In genomic region chr2:33986420-33986819, GRCm38 (mm10) we compare ENCODE assay signal across 8 mouse cellular contexts.
DNase-seq lines count a peak whose midpoint lies in the region; ATAC-seq and TF ChIP-seq lines count a peak whose summit lies in the region.

No protein-coding gene starts in this region.

- TF ChIP-seq RAD21 in CH12.LX (IDR thresholded peaks at IDR 0.05; ENCODE audit: low read depth, low read length): no peak

- WGBS in hindbrain, embryonic 11.5 days: 31% methylated on average over 4 of the region's 4 CpGs
- WGBS in hindbrain, embryonic 10.5 days: 26% methylated on average over 4 of the region's 4 CpGs

- DNase-seq in hindbrain, embryonic 11.5 days (ENCODE audit: low spot score): peak; percentile 60
- no peak for DNase-seq in hindbrain, embryonic 10.5 days (ENCODE audit: low spot score)
- DNase-seq in CH12.LX (ENCODE audit: extremely low read depth) (no peak), adipocyte (ENCODE audit: low spot score) (no peak)
- peak; percentile 60 for DNase-seq in brain, embryonic 18.5 days (ENCODE audit: low read depth, low spot score)
- peak; percentile 53 for DNase-seq in kidney, postnatal 10 days
- peak; percentile 56 for DNase-seq in retina, postnatal 7 days (ENCODE audit: low read depth, low spot score)

- no peaks in the 10 kb centered on the region for H3K36me3 ChIP-seq in hindbrain, embryonic 11.5 days (ENCODE audit: control insufficient read depth, insufficient read depth, low read length)
- H3K36me3 ChIP-seq in hindbrain, embryonic 10.5 days: no peaks in the 10 kb centered on the region
- H3K36me3 ChIP-seq in CH12.LX (replicated peaks in 1 of 2; ENCODE audit: control insufficient read depth in 1 of 2, insufficient read depth in 1 of 2, low read length in 1 of 2): no peaks in the 10 kb centered on the region

- no peak for TF ChIP-seq CTCF in CH12.LX (conservative IDR thresholded peaks at IDR 0.05 in 1 of 2, IDR thresholded peaks at IDR 0.05 in 1 of 2; ENCODE audit: low read depth in 2 of 2, low read length in 2 of 2)

- H3K4me1 ChIP-seq in hindbrain, embryonic 11.5 days (replicated peaks; ENCODE audit: control insufficient read depth, insufficient read depth, low read length): peaks cover 10% of the 10 kb centered on the region; the same call in 1 of the 2 replicates
- H3K4me1 ChIP-seq in hindbrain, embryonic 10.5 days (replicated peaks): peaks cover 37% of the 10 kb centered on the region
- peaks cover 2 to 5% of the 10 kb centered on the region in 2 experiments; a peak in 2 of 4 replicates for H3K4me1 ChIP-seq in CH12.LX (ENCODE audit: control insufficient read depth in 1 of 2, insufficient read depth in 2 of 2)

- no peak overlapping the region for H3K27ac ChIP-seq in hindbrain, embryonic 11.5 days (ENCODE audit: low read depth, low read length)
- no peak overlapping the region for H3K27ac ChIP-seq in hindbrain, embryonic 10.5 days
- no peak overlapping the region for H3K27ac ChIP-seq in CH12.LX (ENCODE audit: insufficient read depth, low read depth)

- no peak for TF ChIP-seq EP300 in CH12.LX (IDR thresholded peaks at IDR 0.05; ENCODE audit: low read length)

- in situ Hi-C loops in CH12.LX (cut with MboI; ENCODE audit: low pct_ligation_motif_present, low pct_unique_long_range_greater_than_20kb, low sequenced_read_pairs): loop anchor here (10.0 kb wide), 1 partner anchor 658 kb away; no protein-coding TSS in a partner anchor

- H3K9me3 ChIP-seq in hindbrain, embryonic 11.5 days (ENCODE audit: control insufficient read depth, low read length): no peaks in the 10 kb centered on the region
- no peaks in the 10 kb centered on the region for H3K9me3 ChIP-seq in hindbrain, embryonic 10.5 days
- H3K9me3 ChIP-seq in CH12.LX (replicated peaks; ENCODE audit: low read length): no peaks in the 10 kb centered on the region

- H3K9ac ChIP-seq in hindbrain, embryonic 11.5 days (ENCODE audit: low read depth, low read length): no peak overlapping the region
- no peak overlapping the region for H3K9ac ChIP-seq in CH12.LX (ENCODE audit: insufficient read depth, low read depth)

- no peaks in the 10 kb centered on the region for H3K79me2 ChIP-seq in CH12.LX (replicated peaks; ENCODE audit: control insufficient read depth, extremely low read depth, insufficient read depth, poor library complexity, severe bottlenecking)

- TF ChIP-seq POLR2A in CH12.LX (IDR thresholded peaks at IDR 0.05; ENCODE audit: low read depth, low read length): no peak

- H3K4me2 ChIP-seq in hindbrain, embryonic 11.5 days (replicated peaks; ENCODE audit: low read depth, low read length): no peak overlapping the region
- no peak overlapping the region for H3K4me2 ChIP-seq in CH12.LX (ENCODE audit: insufficient read depth, low read depth, poor library complexity, severe bottlenecking)

- H3K4me3 ChIP-seq in hindbrain, embryonic 11.5 days (ENCODE audit: low read depth, low read length): no peak overlapping the region
- H3K4me3 ChIP-seq in hindbrain, embryonic 10.5 days: no peak overlapping the region
- H3K4me3 ChIP-seq in CH12.LX (replicated peaks in 1 of 3; ENCODE audit: low read depth in 2 of 3, low read length in 2 of 3, poor library complexity in 1 of 3): no peak overlapping the region

- dilution Hi-C loops in CH12.LX (cut with MboI; ENCODE audit: extremely low pct_ligation_motif_present, extremely low pct_unique_long_range_greater_than_20kb, low sequenced_read_pairs): no loop called here

- ATAC-seq in hindbrain, embryonic 11.5 days (ENCODE audit: low FRiP score): no peak
- no peak for ATAC-seq in CD4-positive, CD25-positive, alpha-beta regulatory T cell, adult 4 months

- no peaks in the 10 kb centered on the region for H3K27me3 ChIP-seq in hindbrain, embryonic 11.5 days (ENCODE audit: control insufficient read depth, insufficient read depth, low read length)
- no peaks in the 10 kb centered on the region for H3K27me3 ChIP-seq in hindbrain, embryonic 10.5 days (ENCODE audit: insufficient read depth, poor library complexity, severe bottlenecking)
- H3K27me3 ChIP-seq in CH12.LX (replicated peaks): no peaks in the 10 kb centered on the region

TF ChIP-seq in CH12.LX, 34 proteins besides CTCF, POLR2A, EP300 and RAD21:
- TF ChIP-seq NRF1 (IDR thresholded peaks at IDR 0.05; ENCODE audit: low read depth, low read length) (no peak), HCFC1 (IDR thresholded peaks at IDR 0.05; ENCODE audit: low read depth, low read length) (peak; percentile 64), ETS1 (conservative IDR thresholded peaks at IDR 0.05; ENCODE audit: low read depth, low read length) (no peak)

Comparison
In these comparisons a context has a peak if more than half of its experiments do, and no peak if none do; other contexts are left out.
1. DNase-seq: peak in hindbrain, embryonic 11.5 days (single experiment), brain, embryonic 18.5 days (single experiment), kidney, postnatal 10 days (single experiment) and retina, postnatal 7 days (single experiment); none in hindbrain, embryonic 10.5 days (single experiment), CH12.LX (single experiment) and adipocyte (single experiment).